Mouse (Mus musculus): Measurements from ENCODE around the gene Rpia.

DNA sequence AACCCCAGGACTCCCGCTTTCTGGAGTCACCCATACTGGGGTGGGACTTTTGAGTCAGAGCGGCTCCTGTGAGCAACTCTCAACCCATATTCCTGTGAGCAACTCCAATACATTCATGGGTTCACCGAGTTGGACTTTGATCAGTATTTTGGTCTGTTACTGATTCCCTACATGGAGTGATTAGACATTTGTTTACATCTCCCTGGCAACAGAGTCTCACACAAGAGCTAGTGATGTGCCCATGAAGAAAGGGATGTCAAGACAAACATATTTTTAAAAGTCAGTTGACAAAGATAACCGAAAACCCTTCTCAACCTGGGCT, 22.6 kb upstream of the Rpia start:
- TF ChIP-seq CTCF (conservative IDR thresholded peaks at IDR 0.05; ENCODE audit: low read length) (no peak), POU5F1 (IDR thresholded peaks at IDR 0.05; ENCODE audit: borderline replicate concordance, low read length) (no peak)
